Mouse (Mus musculus) MEL (cell line): ENCODE measurements at regions not wholly inside any gene's neighbourhood (a gene's known extent, or its start where the extent isn't known, plus 50 kb on each side); places are given as distances from the start of the nearest gene placed in this dataset.

Experiments used
- DNase-seq: peaks from one replicate; pipeline ENCODE4 v3.0.0; 2011; ENCODE audit warnings: low read depth, low spot score
- H3K27ac ChIP-seq: 2 replicates; pipeline ENCODE4 v1.5.1; 2012; ENCODE audit warnings: low read depth, mild to moderate bottlenecking, control low read depth, low read length, moderate library complexity; ENCODE audit not compliant: control insufficient read depth
- H3K27me3 ChIP-seq, 2 experiments: fragments of 150-350 bp in 1 of 2; sonication (generic) in 1 of 2; 2 replicates each; pipeline ENCODE4 v1.6.1; 2012; ENCODE audit warnings: low read length in 2 of 2, mild to moderate bottlenecking in 2 of 2, improper control_type of control experiment in 1 of 2, moderate library complexity in 1 of 2; ENCODE audit not compliant: insufficient read depth in 2 of 2, control insufficient read depth in 1 of 2
- H3K36me3 ChIP-seq, 2 experiments: 2 replicates each; pipeline ENCODE4 v1.6.1; 2012 to 2014; ENCODE audit warnings: low read length in 2 of 2, improper control_type of control experiment in 1 of 2, inconsistent platforms in 1 of 2, mild to moderate bottlenecking in 1 of 2; ENCODE audit not compliant: insufficient read depth in 2 of 2, control insufficient read depth in 1 of 2
- H3K4me1 ChIP-seq, 2 experiments: fragments of 150-350 bp in 1 of 2; sonication (generic) in 1 of 2; 2 replicates each; pipeline ENCODE4 v1.6.1; 2012; ENCODE audit warnings: low read length in 2 of 2, improper control_type of control experiment in 1 of 2, mild to moderate bottlenecking in 1 of 2; ENCODE audit not compliant: insufficient read depth in 2 of 2, control insufficient read depth in 1 of 2
- H3K4me3 ChIP-seq, 2 experiments: fragments of 150-350 bp in 1 of 2; sonication (generic) in 1 of 2; 2 replicates each; pipeline ENCODE4 v1.5.1; 2012; ENCODE audit warnings: low read depth in 2 of 2, low read length in 2 of 2, mild to moderate bottlenecking in 2 of 2, moderate library complexity in 2 of 2, control low read depth in 1 of 2, improper control_type of control experiment in 1 of 2; ENCODE audit not compliant: control insufficient read depth in 1 of 2, insufficient read depth in 1 of 2
- H3K79me2 ChIP-seq: 2 replicates; pipeline ENCODE4 v1.6.1; 2012; ENCODE audit warnings: mild to moderate bottlenecking, low read length, moderate library complexity; ENCODE audit not compliant: control insufficient read depth, poor library complexity, insufficient read depth
- H3K9ac ChIP-seq: 2 replicates; pipeline ENCODE4 v1.6.1; 2012; ENCODE audit warnings: low read depth, mild to moderate bottlenecking, control low read depth, low read length, moderate library complexity; ENCODE audit not compliant: control insufficient read depth, poor library complexity, severe bottlenecking
- H3K9me3 ChIP-seq: fragments of 150-350 bp; sonication (generic); replicated peaks from 2 replicates; pipeline ENCODE4 v1.6.1; 2012; ENCODE audit warnings: mild to moderate bottlenecking, low read length, improper control_type of control experiment, moderate library complexity; ENCODE audit not compliant: insufficient read depth
- CHD1 ChIP-seq: IDR thresholded peaks from 2 replicates; pipeline ENCODE4 v1.6.1; 2012; ENCODE audit warnings: low read depth, mild to moderate bottlenecking, inconsistent platforms, low read length, improper control_type of control experiment
- CHD2 ChIP-seq: IDR thresholded peaks from 2 replicates; pipeline ENCODE4 v1.6.1; 2011; ENCODE audit warnings: low read length, improper control_type of control experiment
- CTCF ChIP-seq, 3 experiments: IDR thresholded peaks in 2 of 3; conservative IDR thresholded peaks in 1 of 3; 2 replicates each; pipeline ENCODE4 v1.5.1; 2011 to 2012; ENCODE audit warnings: low read length in 3 of 3, low read depth in 2 of 3, mild to moderate bottlenecking in 2 of 3, improper control_type of control experiment in 1 of 3, inconsistent platforms in 1 of 3, mixed read lengths in 1 of 3, moderate library complexity in 1 of 3; ENCODE audit not compliant: control insufficient read depth in 1 of 3, insufficient read depth in 1 of 3, poor library complexity in 1 of 3, severe bottlenecking in 1 of 3
- E2F4 ChIP-seq: IDR thresholded peaks from 2 replicates; pipeline ENCODE4 v1.6.1; 2011; ENCODE audit warnings: low read depth, low read length, improper control_type of control experiment, borderline replicate concordance
- EP300 ChIP-seq, 2 experiments: IDR thresholded peaks; 2 replicates each; pipeline ENCODE4 v1.6.1; 2011; ENCODE audit warnings: improper control_type of control experiment in 2 of 2, low read length in 2 of 2, low read depth in 1 of 2, mild to moderate bottlenecking in 1 of 2
- ETS1 ChIP-seq: IDR thresholded peaks from 2 replicates; pipeline ENCODE4 v1.6.1; 2012; ENCODE audit warnings: low read depth, mild to moderate bottlenecking, inconsistent platforms, low read length, improper control_type of control experiment, moderate library complexity
- GABPA ChIP-seq: IDR thresholded peaks from 2 replicates; pipeline ENCODE4 v1.6.1; 2012; ENCODE audit warnings: low read depth, mild to moderate bottlenecking, inconsistent platforms, low read length, improper control_type of control experiment, moderate library complexity
- GATA1 ChIP-seq: IDR thresholded peaks from 2 replicates; pipeline ENCODE4 v1.6.1; 2011; ENCODE audit warnings: low read depth, low read length, improper control_type of control experiment
- HCFC1 ChIP-seq: IDR thresholded peaks from 2 replicates; pipeline ENCODE4 v1.6.1; 2012; ENCODE audit warnings: low read depth, mild to moderate bottlenecking, inconsistent platforms, low read length, improper control_type of control experiment, moderate library complexity
- MAX ChIP-seq: IDR thresholded peaks from 2 replicates; pipeline ENCODE4 v1.6.1; 2011; ENCODE audit warnings: low read length, improper control_type of control experiment
- MAZ ChIP-seq: IDR thresholded peaks from 2 replicates; pipeline ENCODE4 v1.6.1; 2012; ENCODE audit warnings: low read depth, mild to moderate bottlenecking, inconsistent platforms, low read length, improper control_type of control experiment
- MXI1 ChIP-seq: IDR thresholded peaks from 2 replicates; pipeline ENCODE4 v1.6.1; 2011; ENCODE audit warnings: mild to moderate bottlenecking, low read depth, low read length, improper control_type of control experiment
- MYB ChIP-seq: IDR thresholded peaks from 2 replicates; pipeline ENCODE4 v1.6.1; 2011; ENCODE audit warnings: mild to moderate bottlenecking, low read depth, low read length, improper control_type of control experiment
- MYC ChIP-seq: IDR thresholded peaks from 2 replicates; pipeline ENCODE4 v1.6.1; 2011; ENCODE audit warnings: low read depth, mild to moderate bottlenecking, low read length, improper control_type of control experiment, moderate library complexity
- POLR2AphosphoS2 ChIP-seq: IDR thresholded peaks from 2 replicates; pipeline ENCODE4 v1.6.1; 2011; ENCODE audit warnings: low read length, improper control_type of control experiment
- POLR2AphosphoS5 ChIP-seq: IDR thresholded peaks from 2 replicates; pipeline ENCODE4 v1.6.1; 2012; ENCODE audit warnings: low read depth, borderline replicate concordance, mild to moderate bottlenecking, inconsistent platforms, low read length, moderate library complexity, mixed read lengths
- RAD21 ChIP-seq: IDR thresholded peaks from 2 replicates; pipeline ENCODE4 v1.6.1; 2011; ENCODE audit warnings: mild to moderate bottlenecking, low read depth, low read length, improper control_type of control experiment
- RCOR1 ChIP-seq: IDR thresholded peaks from 2 replicates; pipeline ENCODE4 v1.6.1; 2012; ENCODE audit warnings: low read depth, mild to moderate bottlenecking, inconsistent platforms, low read length, improper control_type of control experiment
- SMC3 ChIP-seq: IDR thresholded peaks from 2 replicates; pipeline ENCODE4 v1.6.1; 2011; ENCODE audit warnings: low read depth, low read length, improper control_type of control experiment
- TBP ChIP-seq: IDR thresholded peaks from 2 replicates; pipeline ENCODE4 v1.8.0; 2011; ENCODE audit warnings: low read depth, low read length, improper control_type of control experiment
- TCF12 ChIP-seq: IDR thresholded peaks from 2 replicates; pipeline ENCODE4 v1.6.1; 2014; ENCODE audit warnings: low read depth, mild to moderate bottlenecking, inconsistent platforms, low read length, improper control_type of control experiment, moderate library complexity
- USF1 ChIP-seq: IDR thresholded peaks from 2 replicates; pipeline ENCODE4 v1.6.1; 2014; ENCODE audit warnings: low read depth, mild to moderate bottlenecking, inconsistent platforms, low read length, improper control_type of control experiment, moderate library complexity
- USF2 ChIP-seq, 2 experiments: IDR thresholded peaks; 2 replicates each; pipeline ENCODE4 v1.6.1; 2011 to 2012; ENCODE audit warnings: improper control_type of control experiment in 2 of 2, low read length in 2 of 2, borderline replicate concordance in 1 of 2, inconsistent platforms in 1 of 2, low read depth in 1 of 2, mild to moderate bottlenecking in 1 of 2; ENCODE audit not compliant: insufficient read depth in 1 of 2
- ZC3H11A ChIP-seq: IDR thresholded peaks from 2 replicates; pipeline ENCODE4 v1.6.1; 2012; ENCODE audit warnings: low read depth, mild to moderate bottlenecking, inconsistent platforms, low read length, improper control_type of control experiment
- ZKSCAN1 ChIP-seq: IDR thresholded peaks from 2 replicates; pipeline ENCODE4 v1.6.1; 2012; ENCODE audit warnings: low read depth, mild to moderate bottlenecking, inconsistent platforms, low read length, improper control_type of control experiment, moderate library complexity

- Histone ChIP-seq H3K4me1 (no peaks in the 10 kb centered on the region), H3K27ac (no peak overlapping the region), H3K79me2 (no peaks in the 10 kb centered on the region), H3K27me3 (no peaks in the 10 kb centered on the region), H3K9me3 (no peaks in the 10 kb centered on the region), H3K9ac (no peak overlapping the region), H3K4me3 (no peak overlapping the region), H3K36me3 (no peaks in the 10 kb centered on the region)
- DNase-seq, result no peak
- TF ChIP-seq SMC3 (no peak), GATA1 (no peak), MAZ (no peak), RCOR1 (no peak), POLR2AphosphoS5 (no peak), RAD21 (no peak), POLR2AphosphoS2 (no peak), ZKSCAN1 (no peak), CTCF (IDR thresholded peaks at IDR 0.05 in 2 of 3, conservative IDR thresholded peaks at IDR 0.05 in 1 of 3; ENCODE audit: control insufficient read depth in 1 of 3, insufficient read depth in 1 of 3, low read depth in 2 of 3, low read length in 3 of 3, poor library complexity in 1 of 3, severe bottlenecking in 1 of 3) (no peak), EP300 (IDR thresholded peaks at IDR 0.05; ENCODE audit: low read depth in 1 of 2, low read length in 2 of 2) (no peak), TBP (no peak), USF2 (IDR thresholded peaks at IDR 0.05; ENCODE audit: borderline replicate concordance in 1 of 2, insufficient read depth in 1 of 2, low read depth in 1 of 2, low read length in 2 of 2) (no peak)
Measured at GRCm38 (mm10) chr13:75647513-75647912, 59.0 kb upstream of the Ell2 start.

GRCm38 (mm10) chr13:75651941-75652340 is 54.6 kb upstream of the Ell2 start:
- Histone ChIP-seq H3K79me2 (no peaks in the 10 kb centered on the region), H3K9ac (no peak overlapping the region), H3K36me3 (no peaks in the 10 kb centered on the region), H3K27ac (no peak overlapping the region), H3K9me3 (no peaks in the 10 kb centered on the region), H3K4me1 (no peaks in the 10 kb centered on the region), H3K4me3 (no peak overlapping the region), H3K27me3 (no peaks in the 10 kb centered on the region)
- no peak for DNase-seq
- no peak for TF ChIP-seq HCFC1
- TF ChIP-seq EP300 (IDR thresholded peaks at IDR 0.05; ENCODE audit: low read depth in 1 of 2, low read length in 2 of 2), result no peak
- TF ChIP-seq MAZ, result no peak
- no peak for TF ChIP-seq SMC3
- no peak for TF ChIP-seq MYB

- no peaks in the 10 kb centered on the region for H3K27me3 ChIP-seq
- TF ChIP-seq USF2 (IDR thresholded peaks at IDR 0.05; ENCODE audit: borderline replicate concordance in 1 of 2, insufficient read depth in 1 of 2, low read depth in 1 of 2, low read length in 2 of 2), result no peak
- no peak for TF ChIP-seq POLR2AphosphoS2
- no peak for TF ChIP-seq E2F4
- TF ChIP-seq MYC, result no peak
- no peak for TF ChIP-seq MXI1
- TF ChIP-seq ETS1, result no peak
- TF ChIP-seq TCF12, result no peak
- TF ChIP-seq CHD1, result no peak
- no peak for TF ChIP-seq MAX
- TF ChIP-seq RAD21, result no peak
- no peak for TF ChIP-seq USF1
- no peak for TF ChIP-seq HCFC1
- TF ChIP-seq ZC3H11A, result no peak
- no peak for TF ChIP-seq GABPA
- TF ChIP-seq RCOR1, result no peak
- no peak for TF ChIP-seq GATA1
- TF ChIP-seq CHD2, result no peak
- TF ChIP-seq, all 39 proteins: peak for 0
Measured at GRCm38 (mm10) chr13:75652966-75653365, 53.6 kb upstream of the Ell2 start.

More at GRCm38 (mm10) chr13:75652966-75653365, 53.6 kb upstream of the Ell2 start:
- Histone ChIP-seq H3K27ac (no peak overlapping the region), H3K4me3 (no peak overlapping the region), H3K4me1 (no peaks in the 10 kb centered on the region), H3K9me3 (no peaks in the 10 kb centered on the region), H3K9ac (no peak overlapping the region), H3K36me3 (no peaks in the 10 kb centered on the region), H3K79me2 (no peaks in the 10 kb centered on the region)
- no peak for DNase-seq
